In genomic region chr13:104286336-104286735, GRCm38 (mm10) we compare ENCODE assay signal across 8 mouse cellular contexts. TPM values are rescaled to one million over a fixed set of nuclear protein-coding genes. Genes with fewer than 3 reads are reported as not detected.
A peak's percentile ranks its signal among the peaks of the same experiment; 100 is the strongest.
DNase-seq lines count a peak whose midpoint lies in the region; ATAC-seq lines count a peak whose summit lies in the region.

No protein-coding gene starts in this region.

- H3K27ac ChIP-seq in heart, embryonic 11.5 days (ENCODE audit: low read depth, low read length): peak overlapping the region; percentile 93
- H3K27ac ChIP-seq in heart, embryonic 14.5 days (replicated peaks in 1 of 2; ENCODE audit: control insufficient read depth in 1 of 2, insufficient read depth in 1 of 2, low read depth in 2 of 2, low read length in 2 of 2): peak overlapping the region; percentile 80 to 94; a peak in 2 of 4 replicates
- H3K27ac ChIP-seq in liver, embryonic 16.5 days (ENCODE audit: low read length): peak overlapping the region; percentile 66

- no peaks in the 10 kb centered on the region for H3K36me3 ChIP-seq in heart, embryonic 11.5 days (ENCODE audit: control insufficient read depth, insufficient read depth, low read length)
- H3K36me3 ChIP-seq in heart, embryonic 14.5 days (ENCODE audit: control insufficient read depth, insufficient read depth, low read length): no peaks in the 10 kb centered on the region
- H3K36me3 ChIP-seq in liver, embryonic 16.5 days (ENCODE audit: control insufficient read depth, insufficient read depth): no peaks in the 10 kb centered on the region

- H3K27me3 ChIP-seq in heart, embryonic 11.5 days (ENCODE audit: control insufficient read depth, insufficient read depth, low read length): no peaks in the 10 kb centered on the region
- no peaks in the 10 kb centered on the region for H3K27me3 ChIP-seq in heart, embryonic 14.5 days (ENCODE audit: control insufficient read depth, insufficient read depth, low read length)
- H3K27me3 ChIP-seq in liver, embryonic 16.5 days (ENCODE audit: control insufficient read depth, insufficient read depth, low read depth, low read length): no peaks in the 10 kb centered on the region

- intact Hi-C loops in heart, postnatal 14 days (cut with DNase I): loop anchor here (2.0 to 5.0 kb wide), 3 partner anchors 226 to 654 kb away; no protein-coding TSS in a partner anchor

- no peaks in the 10 kb centered on the region for H3K9me3 ChIP-seq in heart, embryonic 11.5 days (replicated peaks; ENCODE audit: control insufficient read depth, low read length)
- no peaks in the 10 kb centered on the region for H3K9me3 ChIP-seq in heart, embryonic 14.5 days (ENCODE audit: control insufficient read depth, low read length)
- no peaks in the 10 kb centered on the region for H3K9me3 ChIP-seq in liver, embryonic 16.5 days (replicated peaks; ENCODE audit: control insufficient read depth, low read length)

- H3K4me3 ChIP-seq in heart, embryonic 11.5 days (ENCODE audit: low read depth, low read length): peak overlapping the region; percentile 67
- peak overlapping the region; percentile 50 to 60 for H3K4me3 ChIP-seq in heart, embryonic 14.5 days (ENCODE audit: control insufficient read depth in 1 of 2, insufficient read depth in 1 of 2, low read depth in 1 of 2, low read length in 2 of 2)
- peak overlapping the region; percentile 69 for H3K4me3 ChIP-seq in liver, embryonic 16.5 days (ENCODE audit: low read depth, low read length)

- no peak for ATAC-seq in heart, embryonic 11.5 days (replicated peaks; ENCODE audit: insufficient number of reproducible peaks, low FRiP score, low TSS enrichment)
- no peak for ATAC-seq in heart, embryonic 14.5 days (ENCODE audit: insufficient number of reproducible peaks, insufficient read depth, low FRiP score, low read depth)
- ATAC-seq in liver, embryonic 16.5 days (ENCODE audit: low read depth): no peak

- H3K4me2 ChIP-seq in heart, embryonic 11.5 days: peak overlapping the region; percentile 75
- peak overlapping the region; percentile 79 for H3K4me2 ChIP-seq in heart, embryonic 14.5 days (ENCODE audit: low read length)
- H3K4me2 ChIP-seq in liver, embryonic 16.5 days (ENCODE audit: low read depth, low read length): peak overlapping the region; percentile 92

- H3K9ac ChIP-seq in heart, embryonic 11.5 days (ENCODE audit: low read depth, low read length): peak overlapping the region; percentile 71
- peak overlapping the region; percentile 86 for H3K9ac ChIP-seq in heart, embryonic 14.5 days (ENCODE audit: low read length)
- H3K9ac ChIP-seq in liver, embryonic 16.5 days (ENCODE audit: low read depth, low read length): peak overlapping the region; percentile 53

- no peak for DNase-seq in heart, postnatal 14 days
- peak; percentile 31 for DNase-seq in NIH3T3 (ENCODE audit: low read depth)
- no peak for DNase-seq in right cerebral cortex, postnatal 10 days (ENCODE audit: low spot score in 2 of 2)
- no peak for DNase-seq in left cerebral cortex, adult 8-10 months (ENCODE audit: low spot score in 2 of 2)
- DNase-seq in right cerebral cortex, postnatal 4 days: no peak

- under 1% methylated on average over 4 of the region's 4 CpGs for WGBS in heart, embryonic 11.5 days (ENCODE audit: insufficient replicate concordance)
- 2% methylated on average over 4 of the region's 4 CpGs for WGBS in heart, embryonic 14.5 days
- 0% methylated on average over 4 of the region's 4 CpGs for WGBS in liver, embryonic 16.5 days (ENCODE audit: insufficient replicate concordance)

- H3K4me1 ChIP-seq in heart, embryonic 11.5 days (ENCODE audit: control insufficient read depth, insufficient read depth, low read length): peaks cover 2% of the 10 kb centered on the region; the same call in 1 of the 2 replicates
- H3K4me1 ChIP-seq in heart, embryonic 14.5 days (ENCODE audit: control insufficient read depth in 2 of 2, insufficient read depth in 2 of 2, low read length in 2 of 2): peaks cover 0 to 6% of the 10 kb centered on the region in 2 experiments; a peak in 1 of 4 replicates
- H3K4me1 ChIP-seq in liver, embryonic 16.5 days (ENCODE audit: control insufficient read depth, low read depth, low read length): peaks cover 8% of the 10 kb centered on the region

RNA-seq across cellular contexts. Expression of gene Adamts6, which starts 1.3 kb away (rescaled TPM):
- 6.2 and 7.1 TPM in 2 replicates for polyA plus RNA-seq in heart, embryonic 11.5 days (2014; fragmentation: Nextera tagmentation; extraction: Ambion mirVana)
- total RNA-seq in heart, postnatal 14 days (2021): 1 to 10 TPM; 5.4 to 6.2 TPM
- 9.8 and 10.7 TPM in 2 replicates for polyA plus RNA-seq in heart, embryonic 14.5 days (2014; fragmentation: Nextera tagmentation; extraction: Ambion mirVana)
- polyA plus RNA-seq in liver, embryonic 16.5 days (2015; fragmentation: Nextera tagmentation; extraction: Ambion mirVana): 0.25 and 0.27 TPM in 2 replicates
- total RNA-seq in left cerebral cortex, adult 8-10 months (2022): 1 to 10 TPM; 4.7 to 6.2 (median 5.8) TPM

RNA-seq across cellular contexts. Expression of gene Ppwd1, which starts 57.7 kb away (rescaled TPM):
- polyA plus RNA-seq in heart, embryonic 11.5 days (2014; fragmentation: Nextera tagmentation; extraction: Ambion mirVana): 9.3 and 11.9 TPM in 2 replicates
- 1 to 10 TPM; 8.4 TPM for total RNA-seq in heart, postnatal 14 days (2021)
- polyA plus RNA-seq in heart, embryonic 14.5 days (2014; fragmentation: Nextera tagmentation; extraction: Ambion mirVana): 8.2 and 9.3 TPM in 2 replicates
- 8.4 TPM in 2 replicates for polyA plus RNA-seq in liver, embryonic 16.5 days (2015; fragmentation: Nextera tagmentation; extraction: Ambion mirVana)
- 10 to 100 TPM; 10.8 to 11.6 (median 11.4) TPM for total RNA-seq in left cerebral cortex, adult 8-10 months (2022)

RNA-seq across cellular contexts. Expression of gene Cenpk, which starts 57.9 kb away (rescaled TPM):
- 49.9 and 56.0 TPM in 2 replicates for polyA plus RNA-seq in heart, embryonic 11.5 days (2014; fragmentation: Nextera tagmentation; extraction: Ambion mirVana)
- 1 to 10 TPM; 1.4 to 1.9 TPM for total RNA-seq in heart, postnatal 14 days (2021)
- 40.2 and 49.5 TPM in 2 replicates for polyA plus RNA-seq in heart, embryonic 14.5 days (2014; fragmentation: Nextera tagmentation; extraction: Ambion mirVana)
- 50.1 and 64.2 TPM in 2 replicates for polyA plus RNA-seq in liver, embryonic 16.5 days (2015; fragmentation: Nextera tagmentation; extraction: Ambion mirVana)
- 1 to 10 TPM in 2 of 4 experiments, under 1 TPM in 2; 0.81 to 2.5 (median 1.2) TPM for total RNA-seq in left cerebral cortex, adult 8-10 months (2022)
